Mouse (Mus musculus) cerebellum, adult 2 months (tissue): ENCODE measurements at regions not wholly inside any gene's neighbourhood (a gene's known extent, or its start where the extent isn't known, plus 50 kb on each side); places are given as distances from the start of the nearest gene placed in this dataset.
A peak's percentile ranks its signal among the peaks of the same experiment; 100 is the strongest.
"Not testable (repeated sequence)": the region's sequence is repeated elsewhere in the genome, so short reads cannot be mapped to it uniquely, and the experiment has no call there.

Experiments used
- DNase-seq, 2 experiments: peaks; one replicate each; pipeline ENCODE4 v3.0.0; 2021
- H3K27ac ChIP-seq: fragments of 200-500 bp; 2 replicates; pipeline ENCODE4 v1.5.1; 2012; ENCODE audit warnings: low read length, control low read depth, inconsistent platforms; ENCODE audit not compliant: insufficient read depth
- H3K27me3 ChIP-seq: fragments of 200-500 bp; 2 replicates; pipeline ENCODE4 v1.6.1; 2012; ENCODE audit warnings: inconsistent platforms, mild to moderate bottlenecking, low read length, moderate library complexity; ENCODE audit not compliant: control insufficient read depth, insufficient read depth
- H3K4me1 ChIP-seq: fragments of 200-500 bp; 2 replicates; pipeline ENCODE4 v1.6.1; 2011; ENCODE audit warnings: low read length; ENCODE audit not compliant: control insufficient read depth, insufficient read depth
- H3K4me3 ChIP-seq: fragments of 200-500 bp; replicated peaks from 2 replicates; pipeline ENCODE3; 2011; ENCODE audit warnings: mild to moderate bottlenecking, low read depth, low read length, control low read depth; ENCODE audit not compliant: insufficient read depth
- CTCF ChIP-seq: fragments of 200-500 bp; IDR thresholded peaks from 2 replicates; pipeline ENCODE4 v1.5.1; 2011; ENCODE audit warnings: low read depth, mild to moderate bottlenecking, control low read depth, low read length, moderate library complexity, borderline replicate concordance; ENCODE audit not compliant: insufficient read depth
- POLR2A ChIP-seq: fragments of 200-500 bp; IDR thresholded peaks from 2 replicates; pipeline ENCODE4 v1.6.1; 2011; ENCODE audit warnings: low read length, control low read depth, borderline replicate concordance; ENCODE audit not compliant: insufficient read depth
- WGBS: fragments of 180-500 bp; shearing (Covaris S2); methylation state at CpG from one replicate; pipeline ENCODE4 v1.1.7; 2018; 5-methylcytosine and 5-hydroxymethylcytosine counted together

GRCm38 (mm10) chr1:112486046-112486445 lies 621.3 kb upstream of the Dsel start:
- H3K4me3 ChIP-seq, H3K27ac ChIP-seq, DNase-seq, H3K27me3 ChIP-seq, H3K4me1 ChIP-seq: not testable (repeated sequence)
- WGBS = 86% methylated on average over 5 of the region's 5 CpGs

- H3K27me3 ChIP-seq = no peaks in the 10 kb centered on the region
- 40% methylated on average over 11 of the region's 11 CpGs for WGBS
- TF ChIP-seq POLR2A (no peak), CTCF (peak; percentile 59)
- no peaks in the 10 kb centered on the region for H3K4me1 ChIP-seq
- H3K27ac ChIP-seq = no peak overlapping the region
- no peak overlapping the region for H3K4me3 ChIP-seq
- DNase-seq = peak; percentile 16 to 20
Observed at GRCm38 (mm10) chr1:112456047-112456446, 591.3 kb upstream of the Dsel start.

DNA sequence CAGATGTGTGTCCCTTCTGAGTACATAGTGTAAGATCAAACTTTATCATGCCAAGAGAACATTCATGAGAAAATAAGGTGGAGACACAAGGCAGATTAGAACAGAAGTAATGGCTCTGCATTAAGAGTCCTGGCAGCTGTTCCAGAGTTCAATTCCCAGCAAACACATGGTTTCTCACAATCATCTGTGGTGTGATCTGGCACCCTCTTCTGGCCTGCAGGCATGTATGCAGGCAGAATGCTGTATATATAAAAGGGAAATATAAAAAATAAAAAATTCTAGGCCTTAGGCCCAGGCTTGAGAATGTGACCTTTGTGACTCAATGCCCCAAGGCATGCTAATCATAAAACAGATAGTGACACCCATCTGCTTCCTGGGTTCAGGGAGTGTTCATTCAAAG lies 587.7 kb upstream of the Dsel start:
- no peak for DNase-seq
- Histone ChIP-seq H3K27ac (no peak overlapping the region), H3K4me1 (no peaks in the 10 kb centered on the region), H3K27me3 (no peaks in the 10 kb centered on the region), H3K4me3 (no peak overlapping the region)
- 0 out of 2 replicates have a peak, but pooled peaks have one; percentile 6 for TF ChIP-seq CTCF
- TF ChIP-seq POLR2A = no peak

DNA sequence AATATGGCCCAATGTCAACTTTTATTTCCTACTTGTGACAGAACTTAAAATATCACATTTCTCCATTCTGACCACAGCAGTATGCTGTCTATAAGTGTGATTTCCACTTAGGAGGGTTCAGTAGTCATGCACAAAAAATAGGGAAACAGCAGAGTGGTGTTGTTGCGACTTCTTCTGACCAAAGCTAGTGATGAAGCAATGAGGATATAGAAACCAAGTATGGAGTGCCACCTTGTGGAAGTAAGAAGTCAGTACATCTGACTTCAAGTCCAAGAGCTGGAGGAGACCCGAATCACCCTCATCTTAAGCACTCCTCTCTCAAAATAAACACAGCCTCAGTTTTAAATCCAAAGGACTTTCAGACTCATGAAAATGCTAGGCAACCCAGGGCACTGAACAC lies 586.9 kb upstream of the Dsel start:
- DNase-seq = peak in 1 of 2 experiments; percentile 9
- no peak for TF ChIP-seq POLR2A
- peak; percentile 55; the same call in 1 of the 2 replicates for TF ChIP-seq CTCF
- H3K27ac ChIP-seq = no peak overlapping the region

DNA sequence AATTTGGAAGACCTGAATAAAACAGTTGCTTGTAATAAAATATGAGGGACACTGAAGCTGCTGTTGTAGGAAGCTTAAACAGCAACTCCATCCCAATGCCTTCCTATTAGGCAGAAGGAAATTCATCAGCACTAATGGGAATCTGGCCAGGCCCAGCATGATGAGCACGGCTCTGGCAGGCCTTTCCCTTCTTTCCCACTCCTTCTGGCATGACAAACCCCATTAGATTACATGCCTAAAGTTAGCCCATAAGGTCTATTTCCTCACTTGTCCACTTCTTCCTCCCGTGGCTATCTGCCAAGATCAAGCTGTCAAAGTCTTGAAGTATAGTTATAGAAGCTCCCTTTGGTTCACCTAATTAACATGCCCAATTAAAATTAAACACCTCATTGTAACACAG lies 574.4 kb upstream of the Dsel start:
- Histone ChIP-seq H3K4me3 (no peak overlapping the region), H3K27ac (no peak overlapping the region), H3K4me1 (no peaks in the 10 kb centered on the region; the same call in 1 of the 2 replicates), H3K27me3 (no peaks in the 10 kb centered on the region)
- 3% methylated on average over 2 of the region's 2 CpGs for WGBS
- peak; percentile 40 to 58 for DNase-seq
- TF ChIP-seq POLR2A = no peak
- TF ChIP-seq CTCF = no peak

More for the DNA sequence above, 586.9 kb upstream of the Dsel start:
- 2% methylated on average over 2 of the region's 2 CpGs for WGBS
- Histone ChIP-seq H3K4me1 (no peaks in the 10 kb centered on the region), H3K4me3 (no peak overlapping the region), H3K27me3 (no peaks in the 10 kb centered on the region)

GRCm38 (mm10) chr1:112416350-112417083 lies 551.8 kb upstream of the Dsel start:
- no peak for TF ChIP-seq POLR2A
- no peak for TF ChIP-seq CTCF
- 3% methylated on average over 37 of the region's 37 CpGs for WGBS

DNA sequence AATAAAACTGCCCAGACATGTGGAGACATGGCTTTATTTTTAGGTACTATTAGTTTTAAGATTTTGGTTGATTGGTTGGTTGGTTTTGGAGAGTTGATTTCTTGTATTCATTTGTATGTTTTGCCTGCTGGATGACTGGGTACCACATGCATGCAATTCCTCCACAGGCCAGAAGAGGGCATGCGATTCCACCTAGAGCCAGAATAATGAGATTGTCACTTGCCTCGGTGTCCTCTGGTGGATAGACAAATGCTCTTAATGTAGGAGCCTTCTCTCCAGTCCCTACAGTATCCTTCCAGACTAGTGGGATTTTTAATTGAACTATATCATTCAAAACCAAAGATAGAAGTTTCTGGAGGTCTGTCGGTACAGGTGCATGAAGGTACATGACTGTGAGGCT lies 524.1 kb upstream of the Dsel start:
- TF ChIP-seq CTCF (peak; percentile 93), POLR2A (no peak)
- H3K27ac ChIP-seq = no peak overlapping the region
- 28% methylated on average over 3 of the region's 3 CpGs for WGBS

More at GRCm38 (mm10) chr1:112416350-112417083, 551.8 kb upstream of the Dsel start:
- no peaks in the 10 kb centered on the region for H3K4me1 ChIP-seq
- H3K27ac ChIP-seq = no peak overlapping the region
- DNase-seq = peak; percentile 29 to 32
- H3K27me3 ChIP-seq = no peaks in the 10 kb centered on the region
- H3K4me3 ChIP-seq = peak overlapping the region; percentile 69

GRCm38 (mm10) chr1:112384015-112384414 lies 519.3 kb upstream of the Dsel start:
- H3K27ac ChIP-seq = no peak overlapping the region
- DNase-seq = no peak
- WGBS = 58% methylated on average over 1 of the region's 1 CpGs
- H3K4me3 ChIP-seq = no peak overlapping the region
- H3K4me1 ChIP-seq = no peaks in the 10 kb centered on the region
- no peak for TF ChIP-seq POLR2A
- TF ChIP-seq CTCF = no peak
- H3K27me3 ChIP-seq = no peaks in the 10 kb centered on the region

More for the DNA sequence above, 524.1 kb upstream of the Dsel start:
- H3K4me3 ChIP-seq = no peak overlapping the region
- DNase-seq = peak; percentile 29 to 52
- H3K4me1 ChIP-seq = no peaks in the 10 kb centered on the region
- H3K27me3 ChIP-seq = no peaks in the 10 kb centered on the region
